Mouse (Mus musculus) embryonic fibroblast, embryonic 13.5 days (primary cell): ENCODE measurements around the gene Ptges2.

Source experiments
- CTCF ChIP-seq: IDR thresholded peaks from 2 replicates; pipeline ENCODE4 v1.5.1; 2011; ENCODE audit warnings: mild to moderate bottlenecking, control low read depth, low read length, moderate library complexity, borderline replicate concordance; ENCODE audit not compliant: insufficient read depth
- POLR2A ChIP-seq: IDR thresholded peaks from 2 replicates; pipeline ENCODE4 v1.6.1; 2011; ENCODE audit warnings: low read depth, mild to moderate bottlenecking, control low read depth, low read length, moderate library complexity

DNA sequence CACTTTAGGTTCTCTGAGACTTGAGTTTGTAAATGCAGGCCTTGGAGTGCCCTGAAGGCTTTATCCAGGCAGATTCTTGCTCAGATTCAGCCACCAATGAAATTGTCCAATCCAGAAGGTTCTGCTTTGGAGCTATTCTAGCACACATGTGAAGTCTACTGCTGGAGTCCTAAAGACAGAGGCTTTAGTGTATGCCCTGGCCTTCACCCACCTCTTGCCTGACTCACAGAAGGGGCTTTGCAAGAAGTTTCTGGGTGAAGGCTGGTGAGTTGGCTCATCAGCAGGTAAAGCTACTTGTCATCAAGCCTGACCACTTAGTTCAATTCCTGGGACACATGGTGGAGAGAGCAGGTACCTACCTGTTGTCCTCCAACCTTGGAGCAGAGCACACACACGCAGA, 30.4 kb downstream of the Ptges2 start:
- TF ChIP-seq CTCF (no peak), POLR2A (no peak)
